Mouse (Mus musculus): ENCODE data around the gene H2-Ab1. TPM values are rescaled to one million over a fixed set of nuclear protein-coding genes. Genes with fewer than 3 reads are reported as not detected.

H2-Ab1 gene
- total and polyA plus RNA-seq, 3 experiments = 21.1 to 190 (median 25.7) TPM

GRCm38 (mm10) chr17:34312185-34312584, 54.7 kb downstream of the H2-Ab1 start:
- H3K9ac ChIP-seq (ENCODE audit: low read depth, low read length) = no peak overlapping the region
- H3K27me3 ChIP-seq (ENCODE audit: control insufficient read depth, insufficient read depth, low read length) = no peaks in the 10 kb centered on the region
- no peak overlapping the region for H3K27ac ChIP-seq
- H3K4me1 ChIP-seq (ENCODE audit: control insufficient read depth, insufficient read depth, low read length) = 0 out of 2 replicates have a peak, but pooled peaks cover 1% of the 10 kb centered on the region
- intact Hi-C loops (cut with DNase I) = no loop called here
- H3K79me2 ChIP-seq (replicated peaks; ENCODE audit: control insufficient read depth, insufficient read depth, low read length) = no peaks in the 10 kb centered on the region
- no peak for DNase-seq
- 73% methylated on average over 1 of the region's 1 CpGs for WGBS
- no peak for TF ChIP-seq CTCF (IDR thresholded peaks at IDR 0.05)
- TF ChIP-seq EP300 (IDR thresholded peaks at IDR 0.05; ENCODE audit: insufficient read depth, low read depth, low read length) = no peak
- no peak for TF ChIP-seq POLR2A (IDR thresholded peaks at IDR 0.05; ENCODE audit: insufficient read depth, low read depth, low read length)
- no peak overlapping the region for H3K4me3 ChIP-seq
- H3K36me3 ChIP-seq (ENCODE audit: control insufficient read depth, insufficient read depth, low read length) = no peaks in the 10 kb centered on the region

GRCm38 (mm10) chr17:34313393-34313792, 55.9 kb downstream of the H2-Ab1 start:
- Histone ChIP-seq H3K9ac (ENCODE audit: low read depth, low read length) (no peak overlapping the region), H3K36me3 (ENCODE audit: control insufficient read depth, insufficient read depth, low read length) (no peaks in the 10 kb centered on the region), H3K79me2 (replicated peaks; ENCODE audit: control insufficient read depth, insufficient read depth, low read length) (no peaks in the 10 kb centered on the region), H3K4me3 (no peak overlapping the region), H3K27ac (no peak overlapping the region), H3K4me1 (ENCODE audit: control insufficient read depth, insufficient read depth, low read length) (0 out of 2 replicates have a peak, but pooled peaks cover 1% of the 10 kb centered on the region), H3K27me3 (ENCODE audit: control insufficient read depth, insufficient read depth, low read length) (no peaks in the 10 kb centered on the region)
- 0 out of 2 replicates have a peak, but pooled peaks have one; percentile 60 for TF ChIP-seq EP300 (IDR thresholded peaks at IDR 0.05; ENCODE audit: insufficient read depth, low read depth, low read length)
- no peak for TF ChIP-seq POLR2A (IDR thresholded peaks at IDR 0.05; ENCODE audit: insufficient read depth, low read depth, low read length)
- TF ChIP-seq CTCF (IDR thresholded peaks at IDR 0.05) = peak; percentile 97; the same call in 1 of the 2 replicates
- intact Hi-C loops (cut with DNase I) = loop anchor here (1.0 kb wide), 1 partner anchor 63 kb away; no protein-coding TSS in a partner anchor
- DNase-seq = peak; percentile 71 to 81
- WGBS = 36% methylated on average over 3 of the region's 3 CpGs

DNA sequence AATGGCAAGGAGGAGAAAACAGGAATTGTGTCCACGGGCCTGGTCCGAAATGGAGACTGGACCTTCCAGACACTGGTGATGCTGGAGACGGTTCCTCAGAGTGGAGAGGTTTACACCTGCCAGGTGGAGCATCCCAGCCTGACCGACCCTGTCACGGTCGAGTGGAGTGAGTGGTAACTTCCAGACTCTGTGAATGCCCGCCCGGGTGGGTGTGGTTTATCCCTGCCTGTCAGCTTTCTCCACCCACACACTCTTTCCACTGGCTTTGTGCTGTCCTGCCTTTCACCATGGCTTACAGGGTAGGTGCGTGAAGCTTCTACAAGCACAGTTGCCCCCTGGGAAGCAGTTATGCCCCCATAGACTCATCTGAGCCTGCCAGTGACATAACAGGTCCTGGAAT, 56.8 kb downstream of the H2-Ab1 start:
- intact Hi-C loops (cut with DNase I) = no loop called here
- no peaks in the 10 kb centered on the region for H3K27me3 ChIP-seq (ENCODE audit: control insufficient read depth, insufficient read depth, low read length)
- no peaks in the 10 kb centered on the region for H3K79me2 ChIP-seq (replicated peaks; ENCODE audit: control insufficient read depth, insufficient read depth, low read length)
- WGBS = 72% methylated on average over 9 of the region's 9 CpGs
- H3K9ac ChIP-seq (ENCODE audit: low read depth, low read length) = no peak overlapping the region
- H3K36me3 ChIP-seq (ENCODE audit: control insufficient read depth, insufficient read depth, low read length) = no peaks in the 10 kb centered on the region
- 0 out of 2 replicates have a peak, but pooled peaks cover under 1% of the 10 kb centered on the region for H3K4me1 ChIP-seq (ENCODE audit: control insufficient read depth, insufficient read depth, low read length)
- no peak for TF ChIP-seq CTCF (IDR thresholded peaks at IDR 0.05)
- DNase-seq = no peak
- H3K4me3 ChIP-seq = no peak overlapping the region
- no peak overlapping the region for H3K27ac ChIP-seq

DNA sequence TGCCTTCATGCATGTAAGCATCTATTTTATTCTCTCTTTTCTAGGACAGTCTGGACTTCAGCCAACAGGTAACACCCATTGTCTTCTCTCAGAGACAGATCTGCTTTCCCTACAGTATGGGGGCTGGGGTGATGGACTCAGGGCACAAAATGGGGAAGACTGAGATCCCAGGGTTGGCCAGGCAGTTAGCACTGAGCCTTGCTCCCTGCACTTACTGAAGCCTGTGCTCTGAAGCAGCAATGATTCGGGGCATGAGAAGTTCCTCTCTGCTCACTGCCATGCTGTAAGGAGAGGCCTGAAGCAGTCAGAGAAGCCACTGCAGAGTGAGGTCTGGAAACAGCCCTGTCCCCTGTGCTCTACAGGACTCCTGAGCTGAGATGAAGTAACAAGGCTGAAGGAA, 58.0 kb downstream of the H2-Ab1 start:
- H3K27me3 ChIP-seq (ENCODE audit: control insufficient read depth, insufficient read depth, low read length) = no peaks in the 10 kb centered on the region
- 72% methylated on average over 1 of the region's 1 CpGs for WGBS
- intact Hi-C loops (cut with DNase I) = no loop called here
- no peak for TF ChIP-seq EP300 (IDR thresholded peaks at IDR 0.05; ENCODE audit: insufficient read depth, low read depth, low read length)
- no peak for TF ChIP-seq CTCF (IDR thresholded peaks at IDR 0.05)
- no peak for TF ChIP-seq POLR2A (IDR thresholded peaks at IDR 0.05; ENCODE audit: insufficient read depth, low read depth, low read length)
- DNase-seq = no peak
- H3K27ac ChIP-seq = no peak overlapping the region
- H3K36me3 ChIP-seq (ENCODE audit: control insufficient read depth, insufficient read depth, low read length) = no peaks in the 10 kb centered on the region
- H3K79me2 ChIP-seq (replicated peaks; ENCODE audit: control insufficient read depth, insufficient read depth, low read length) = no peaks in the 10 kb centered on the region
- no peaks in the 10 kb centered on the region for H3K4me1 ChIP-seq (ENCODE audit: control insufficient read depth, insufficient read depth, low read length)
- H3K9ac ChIP-seq (ENCODE audit: low read depth, low read length) = no peak overlapping the region
- no peak overlapping the region for H3K4me3 ChIP-seq

DNA sequence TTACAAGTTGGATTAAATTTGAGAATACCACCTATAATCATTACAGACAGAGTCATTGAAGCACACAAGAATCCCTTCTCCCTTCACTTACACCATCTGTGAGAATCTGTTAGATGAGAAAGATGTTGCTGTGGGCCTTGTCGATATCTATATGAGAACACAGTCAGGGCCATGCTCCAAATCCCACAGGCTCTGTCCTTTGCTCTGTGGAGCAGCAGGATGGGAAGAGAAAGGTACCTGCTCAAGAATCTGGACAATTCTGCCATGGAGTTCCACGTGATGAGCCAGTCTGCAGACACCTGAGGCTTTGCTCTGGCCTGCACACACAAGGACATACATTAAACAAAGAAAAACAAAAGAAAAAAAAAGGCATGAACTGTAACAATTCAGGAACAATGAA, 59.2 kb downstream of the H2-Ab1 start:
- intact Hi-C loops (cut with DNase I) = no loop called here
- Histone ChIP-seq H3K4me1 (ENCODE audit: control insufficient read depth, insufficient read depth, low read length) (no peaks in the 10 kb centered on the region), H3K27ac (no peak overlapping the region), H3K79me2 (replicated peaks; ENCODE audit: control insufficient read depth, insufficient read depth, low read length) (no peaks in the 10 kb centered on the region), H3K27me3 (ENCODE audit: control insufficient read depth, insufficient read depth, low read length) (no peaks in the 10 kb centered on the region), H3K36me3 (ENCODE audit: control insufficient read depth, insufficient read depth, low read length) (no peaks in the 10 kb centered on the region), H3K4me3 (no peak overlapping the region), H3K9ac (ENCODE audit: low read depth, low read length) (no peak overlapping the region)
- TF ChIP-seq EP300 (IDR thresholded peaks at IDR 0.05; ENCODE audit: insufficient read depth, low read depth, low read length) = no peak
- no peak for TF ChIP-seq POLR2A (IDR thresholded peaks at IDR 0.05; ENCODE audit: insufficient read depth, low read depth, low read length)
- no peak for TF ChIP-seq CTCF (IDR thresholded peaks at IDR 0.05)
- DNase-seq = no peak
- 79% methylated on average over 2 of the region's 2 CpGs for WGBS

GRCm38 (mm10) chr17:34317275-34317674, 59.8 kb downstream of the H2-Ab1 start:
- Histone ChIP-seq H3K36me3 (ENCODE audit: control insufficient read depth, insufficient read depth, low read length) (no peaks in the 10 kb centered on the region), H3K79me2 (replicated peaks; ENCODE audit: control insufficient read depth, insufficient read depth, low read length) (no peaks in the 10 kb centered on the region), H3K4me3 (no peak overlapping the region), H3K27ac (no peak overlapping the region), H3K9ac (ENCODE audit: low read depth, low read length) (no peak overlapping the region), H3K27me3 (ENCODE audit: control insufficient read depth, insufficient read depth, low read length) (no peaks in the 10 kb centered on the region), H3K4me1 (ENCODE audit: control insufficient read depth, insufficient read depth, low read length) (no peaks in the 10 kb centered on the region)
- DNase-seq = no peak
- TF ChIP-seq CTCF (IDR thresholded peaks at IDR 0.05) (no peak), EP300 (IDR thresholded peaks at IDR 0.05; ENCODE audit: insufficient read depth, low read depth, low read length) (no peak), POLR2A (IDR thresholded peaks at IDR 0.05; ENCODE audit: insufficient read depth, low read depth, low read length) (no peak)
- intact Hi-C loops (cut with DNase I) = no loop called here
- WGBS = 23% methylated on average over 2 of the region's 2 CpGs

Other genes starting within 250 kb of the H2-Ab1 start
- gene Ring1, start 233.0 kb upstream of the H2-Ab1 start, total RNA-seq (2021) = 10 to 100 TPM; 13.0 to 13.1 TPM
- gene Ring1, start 233.0 kb upstream of the H2-Ab1 start, polyA plus RNA-seq (2012; rRNA removed) = 18.6 and 20.8 TPM in 2 replicates
- 100 to 1,000 TPM; 112 to 138 TPM for gene H2-Ke6, start 229.6 kb upstream of the H2-Ab1 start, total RNA-seq (2021)
- gene H2-Ke6, start 229.6 kb upstream of the H2-Ab1 start, polyA plus RNA-seq (2012; rRNA removed) = 87.0 and 91.6 TPM in 2 replicates
- 10 to 100 TPM; 76.0 to 79.8 TPM for gene Slc39a7, start 226.0 kb upstream of the H2-Ab1 start, total RNA-seq (2021)
- 64.0 and 72.5 TPM in 2 replicates for gene Slc39a7, start 226.0 kb upstream of the H2-Ab1 start, polyA plus RNA-seq (2012; rRNA removed)
- gene Rxrb, start 225.9 kb upstream of the H2-Ab1 start, total RNA-seq (2021) = 10 to 100 TPM; 39.1 to 42.4 TPM
- 38.8 and 41.3 TPM in 2 replicates for gene Rxrb, start 225.9 kb upstream of the H2-Ab1 start, polyA plus RNA-seq (2012; rRNA removed)
- gene Col11a2, start 218.3 kb upstream of the H2-Ab1 start, total RNA-seq (2021) = 1 to 10 TPM in 1 of 2 experiments, under 1 TPM in 1; 0.89 to 1.8 TPM
- 0.98 and 1.7 TPM in 2 replicates for gene Col11a2, start 218.3 kb upstream of the H2-Ab1 start, polyA plus RNA-seq (2012; rRNA removed)
- gene H2-Oa, start 165.3 kb upstream of the H2-Ab1 start, total RNA-seq (2021) = under 1 TPM; 0.20 to 0.29 TPM
- gene H2-Oa, start 165.3 kb upstream of the H2-Ab1 start, polyA plus RNA-seq (2012; rRNA removed) = 0.79 and 3.2 TPM in 2 replicates
- gene H2-DMa, start 138.1 kb upstream of the H2-Ab1 start, total RNA-seq (2021) = 1 to 10 TPM; 4.0 to 7.5 TPM
- 12.2 and 21.3 TPM in 2 replicates for gene H2-DMa, start 138.1 kb upstream of the H2-Ab1 start, polyA plus RNA-seq (2012; rRNA removed)
- 10 to 100 TPM; 67.6 to 71.1 TPM for gene Brd2, start 135.1 kb upstream of the H2-Ab1 start, total RNA-seq (2021)
- gene Brd2, start 135.1 kb upstream of the H2-Ab1 start, polyA plus RNA-seq (2012; rRNA removed) = 78.9 and 118 TPM in 2 replicates
- gene H2-DMb2, start 114.4 kb upstream of the H2-Ab1 start, total RNA-seq (2021) = 1 to 10 TPM; 2.1 to 2.3 TPM
- gene H2-DMb2, start 114.4 kb upstream of the H2-Ab1 start, polyA plus RNA-seq (2012; rRNA removed) = 2.3 and 7.6 TPM in 2 replicates
- 1 to 10 TPM; 1.6 to 2.2 TPM for gene H2-DMb1, start 104.6 kb upstream of the H2-Ab1 start, total RNA-seq (2021)
- 8.9 and 19.1 TPM in 2 replicates for gene H2-DMb1, start 104.6 kb upstream of the H2-Ab1 start, polyA plus RNA-seq (2012; rRNA removed)
- 1 to 10 TPM; 3.4 to 7.2 TPM for gene Tap1, start 70.1 kb upstream of the H2-Ab1 start, total RNA-seq (2021)
- 10.9 and 11.7 TPM in 2 replicates for gene Tap1, start 70.1 kb upstream of the H2-Ab1 start, polyA plus RNA-seq (2012; rRNA removed)
- 10 to 100 TPM in 1 of 2 experiments, 1 to 10 TPM in 1; 6.9 to 13.5 TPM for gene Psmb9, start 69.9 kb upstream of the H2-Ab1 start, total RNA-seq (2021)
- gene Psmb9, start 69.9 kb upstream of the H2-Ab1 start, polyA plus RNA-seq (2012; rRNA removed) = 16.0 and 20.5 TPM in 2 replicates
- 10 to 100 TPM; 12.3 to 18.9 TPM for gene Psmb8, start 60.0 kb upstream of the H2-Ab1 start, total RNA-seq (2021)
- 33.5 and 44.2 TPM in 2 replicates for gene Psmb8, start 60.0 kb upstream of the H2-Ab1 start, polyA plus RNA-seq (2012; rRNA removed)
- gene Tap2, start 54.2 kb upstream of the H2-Ab1 start, total RNA-seq (2021) = 10 to 100 TPM; 26.1 to 31.2 TPM
- gene Tap2, start 54.2 kb upstream of the H2-Ab1 start, polyA plus RNA-seq (2012; rRNA removed) = 25.0 and 26.5 TPM in 2 replicates
- 1 to 10 TPM in 1 of 2 experiments, under 1 TPM in 1; 0.55 to 1.0 TPM for gene H2-Ob, start 18.8 kb upstream of the H2-Ab1 start, total RNA-seq (2021)
- gene H2-Ob, start 18.8 kb upstream of the H2-Ab1 start, polyA plus RNA-seq (2012; rRNA removed) = 3.5 and 6.2 TPM in 2 replicates
- 10 to 100 TPM; 26.8 to 38.4 TPM for gene H2-Aa, start 30.1 kb downstream of the H2-Ab1 start, total RNA-seq (2021)
- 99.0 and 141 TPM in 2 replicates for gene H2-Aa, start 30.1 kb downstream of the H2-Ab1 start, polyA plus RNA-seq (2012; rRNA removed)
- 10 to 100 TPM; 28.9 to 36.5 TPM for gene H2-Eb1, start 48.2 kb downstream of the H2-Ab1 start, total RNA-seq (2021)
- gene H2-Eb1, start 48.2 kb downstream of the H2-Ab1 start, polyA plus RNA-seq (2012; rRNA removed) = 49.5 and 74.4 TPM in 2 replicates
- gene H2-Eb2, start 68.0 kb downstream of the H2-Ab1 start, total RNA-seq (2021) = not detected
- gene H2-Eb2, start 68.0 kb downstream of the H2-Ab1 start, polyA plus RNA-seq (2012; rRNA removed) = 0.09 and 0.33 TPM in 2 replicates
- gene Btnl2, start 97.1 kb downstream of the H2-Ab1 start, total RNA-seq (2021) = under 1 TPM; 0.41 to 0.44 TPM
- 0.26 and 0.31 TPM in 2 replicates for gene Btnl2, start 97.1 kb downstream of the H2-Ab1 start, polyA plus RNA-seq (2012; rRNA removed)
- not detected for gene Btnl1, start 119.4 kb downstream of the H2-Ab1 start, total RNA-seq (2021)
- gene Btnl1, start 119.4 kb downstream of the H2-Ab1 start, polyA plus RNA-seq (2012; rRNA removed) = not detected in 2 replicates
- not detected for gene BC051142, start 141.1 kb downstream of the H2-Ab1 start, total RNA-seq (2021)
- 0.94 and 1.1 TPM in 2 replicates for gene BC051142, start 141.1 kb downstream of the H2-Ab1 start, polyA plus RNA-seq (2012; rRNA removed)
- not detected for gene Btnl4, start 219.6 kb downstream of the H2-Ab1 start, total RNA-seq (2021)
- gene Btnl4, start 219.6 kb downstream of the H2-Ab1 start, polyA plus RNA-seq (2012; rRNA removed) = not detected in 2 replicates

All from heart, adult 2 months (tissue).